Mouse (Mus musculus) testis, adult 2 months (tissue): ENCODE measurements around the gene Cyth3.

Experiments
- CTCF ChIP-seq: fragments of 200-500 bp; IDR thresholded peaks from 2 replicates; pipeline ENCODE4 v1.5.1; 2012; ENCODE audit warnings: low read depth, mild to moderate bottlenecking, inconsistent platforms, low read length, moderate library complexity; ENCODE audit not compliant: control insufficient read depth, insufficient read depth, insufficient replicate concordance
- POLR2A ChIP-seq: fragments of 200-500 bp; IDR thresholded peaks from 2 replicates; pipeline ENCODE4 v1.6.1; 2012; ENCODE audit warnings: low read depth, mild to moderate bottlenecking, inconsistent platforms, low read length, moderate library complexity; ENCODE audit not compliant: control insufficient read depth

- TF ChIP-seq CTCF, result peak; percentile 23; the same call in 1 of the 2 replicates
- TF ChIP-seq POLR2A, result no peak
Observed at GRCm38 (mm10) chr5:143630214-143630613, 8.0 kb downstream of the Cyth3 start.
